Comparison of ENCODE assay signal across 35 mouse cellular contexts in the genomic region with DNA sequence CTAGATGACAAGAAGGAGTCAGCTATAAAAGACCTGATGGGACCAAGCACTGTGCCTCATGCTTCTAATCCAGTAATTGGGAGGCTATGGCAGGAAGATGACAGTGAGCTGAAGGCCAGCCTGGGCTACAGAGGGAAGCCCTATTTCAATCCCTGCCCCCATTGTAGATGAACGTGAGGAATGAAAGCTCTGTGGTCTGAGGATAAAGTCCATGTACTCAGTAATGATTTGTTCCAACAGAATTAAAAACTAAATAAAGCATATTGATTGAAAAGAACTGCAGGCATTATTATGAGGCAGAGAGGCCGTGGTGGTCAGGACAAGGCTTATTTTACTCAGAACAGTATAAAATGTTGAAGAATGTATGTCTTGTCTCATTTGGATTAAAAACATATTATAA. TPM values are rescaled to one million over a fixed set of nuclear protein-coding genes. Genes with fewer than 3 reads are reported as not detected.
"Had no signal": no experiment of that assay in that cellular context is flagged by ENCODE, and none has a peak within 500 bp of the region (broad histone marks: within the 10 kb centered on the region; RNA-seq: fewer than 3 reads in every experiment).

No protein-coding gene starts in this region.

- H3K9ac ChIP-seq: heart, embryonic 12.5 days; heart, embryonic 13.5 days; heart, embryonic 15.5 days; hindbrain, embryonic 12.5 days; hindbrain, embryonic 13.5 days; hindbrain, embryonic 14.5 days; hindbrain, embryonic 15.5 days; intestine, embryonic 15.5 days; kidney, embryonic 15.5 days had no signal

- H3K27me3 ChIP-seq: heart, embryonic 12.5 days; heart, embryonic 13.5 days; heart, embryonic 15.5 days; hindbrain, embryonic 12.5 days; hindbrain, embryonic 13.5 days; hindbrain, embryonic 15.5 days; intestine, embryonic 15.5 days; kidney, embryonic 15.5 days had no signal

- DNase-seq: heart, postnatal 10 days; heart, postnatal 14 days; heart, postnatal 36 days; heart, postnatal 4 days; kidney, adult 11 months; kidney, adult 18-20 months; kidney, adult 2 months; kidney, adult 8-10 months; kidney, adult 9 months; kidney, postnatal 10 days; kidney, postnatal 14 days; kidney, postnatal 25 days; kidney, postnatal 36 days; kidney, postnatal 4 days; layer of hippocampus, adult 9-11 months; layer of hippocampus, postnatal 36 days had no signal

- H3K4me2 ChIP-seq: heart, embryonic 12.5 days; heart, embryonic 13.5 days; heart, embryonic 15.5 days; hindbrain, embryonic 12.5 days; hindbrain, embryonic 13.5 days; hindbrain, embryonic 14.5 days; hindbrain, embryonic 15.5 days; intestine, embryonic 15.5 days; kidney, embryonic 15.5 days had no signal

- ATAC-seq: hindbrain, embryonic 16.5 days; hindbrain, postnatal 0 days; inflammation-experienced regulatory T-cells, adult 6 months; intestine, embryonic 15.5 days; intestine, embryonic 16.5 days; intestine, postnatal 0 days had no signal

- H3K36me3 ChIP-seq: heart, embryonic 15.5 days; hindbrain, embryonic 12.5 days; hindbrain, embryonic 13.5 days; hindbrain, embryonic 15.5 days; intestine, embryonic 15.5 days had no signal

- H3K4me1 ChIP-seq: heart, embryonic 10.5 days; heart, embryonic 12.5 days; hindbrain, embryonic 10.5 days; hindbrain, embryonic 12.5 days; hindbrain, embryonic 13.5 days; hindbrain, embryonic 15.5 days; intestine, embryonic 15.5 days; kidney, embryonic 15.5 days had no signal

- H3K4me3 ChIP-seq: heart, embryonic 10.5 days; heart, embryonic 12.5 days; heart, embryonic 13.5 days; heart, embryonic 15.5 days; hindbrain, embryonic 10.5 days; hindbrain, embryonic 12.5 days; hindbrain, embryonic 13.5 days; hindbrain, embryonic 15.5 days; intestine, embryonic 15.5 days; kidney, embryonic 15.5 days; layer of hippocampus, adult 2 months had no signal

- H3K9me3 ChIP-seq: heart, embryonic 10.5 days; heart, embryonic 12.5 days; heart, embryonic 13.5 days; heart, embryonic 15.5 days; hindbrain, embryonic 10.5 days; hindbrain, embryonic 12.5 days; hindbrain, embryonic 13.5 days; hindbrain, embryonic 15.5 days; intestine, embryonic 15.5 days; kidney, embryonic 15.5 days had no signal

- H3K27ac ChIP-seq: heart, embryonic 10.5 days; heart, embryonic 13.5 days; heart, embryonic 15.5 days; hindbrain, embryonic 10.5 days; hindbrain, embryonic 12.5 days; hindbrain, embryonic 13.5 days; hindbrain, embryonic 14.5 days; hindbrain, embryonic 15.5 days; hindbrain, postnatal 0 days; intestine, embryonic 15.5 days; kidney, embryonic 15.5 days; kidney, postnatal 0 days; layer of hippocampus, adult 2 months had no signal

RNA-seq across cellular contexts. Expression of a gene that starts 53.5 kb away (rescaled TPM):
- total RNA-seq: hematopoietic stem cell, adult 5-6 weeks had no signal
- polyA plus RNA-seq: inflammation-experienced regulatory T-cells, adult 6 months had no signal
